Mouse (Mus musculus): ENCODE measurements at regions not wholly inside any gene's neighbourhood (a gene's known extent, or its start where the extent isn't known, plus 50 kb on each side); places are given as distances from the start of the nearest gene placed in this dataset. TPM values are rescaled to one million over a fixed set of nuclear protein-coding genes. Genes with fewer than 3 reads are reported as not detected.

Small RNAs in the stretch of these regions (microRNA-seq; reads per million reads assigned to microRNA genes)
- gene Mir466f-4 = not detected

All from forebrain, embryonic 16.5 days (tissue).